Mouse (Mus musculus) layer of hippocampus, postnatal 14 days (tissue): Measurements from ENCODE around the gene Lat2. TPM values are rescaled to one million over a fixed set of nuclear protein-coding genes. Genes with fewer than 3 reads are reported as not detected.

Experiments used
- microRNA-seq, 2 experiments: library from miRNA; unstranded; fragments of <30 nt; microRNA quantifications; one replicate each; pipeline ENCODE4 v1.2.0; 2021
- total RNA-seq, 2 experiments: library from RNA; stranded (reverse); gene quantifications; 2 replicates each; pipeline ENCODE4 v1.2.3; 2021

Lat2 gene
- total RNA-seq, 2 experiments from 2014 or later: 1.4 to 2.8 TPM

Small RNA genes lying within 50 kb of the gene (microRNA-seq; reads per million reads assigned to microRNA genes)
- 0 reads per million in 2 experiments for gene Mir7228

Other genes starting within 250 kb of the Lat2 start
- gene Gtf2ird1, start 158.3 kb downstream of the Lat2 start, total RNA-seq: 10 to 100 TPM; 28.0 to 35.0 TPM
- 100 to 1,000 TPM; 102 to 103 TPM for gene Clip2, start 62.6 kb downstream of the Lat2 start, total RNA-seq
- gene Syna, start 54.9 kb downstream of the Lat2 start, total RNA-seq: 1 to 10 TPM; 6.3 to 7.2 TPM
- 10 to 100 TPM; 54.9 to 57.7 TPM for gene Rfc2, start 33.7 kb downstream of the Lat2 start, total RNA-seq
- gene Eif4h, start 24.5 kb upstream of the Lat2 start, total RNA-seq: 100 to 1,000 TPM; 286 to 291 TPM
- gene Limk1, start 73.6 kb upstream of the Lat2 start, total RNA-seq: 10 to 100 TPM; 50.9 to 54.6 TPM
- gene Eln, start 132.3 kb upstream of the Lat2 start, total RNA-seq: 100 to 1,000 TPM in 1 of 2 experiments, 10 to 100 TPM in 1; 49.4 to 112 TPM